Mouse (Mus musculus) liver (tissue): ENCODE results near the gene Gm3854.
"Not testable (repeated sequence)": the region's sequence is repeated elsewhere in the genome, so short reads cannot be mapped to it uniquely, and the experiment has no call there.

Experiments
- DNase-seq: peaks from one replicate; pipeline ENCODE4 v3.0.0-alpha.2; 2020; ENCODE audit warnings: mixed read lengths

Gm3854 gene

GRCm38 (mm10) chr7:6343501-6344071 is at the start of gene Gm3854:
Gene Gm3854, plus strand, starts transcription at chr7:6343759.
- peak; percentile 56 for DNase-seq

GRCm38 (mm10) chr7:6300796-6301195 is 42.8 kb upstream of the Gm3854 start:
- DNase-seq, result not testable (repeated sequence)

- DNase-seq, result no peak
Measured at GRCm38 (mm10) chr7:6330458-6331232, 12.9 kb upstream of the Gm3854 start.

GRCm38 (mm10) chr7:6331233-6331956 is 12.2 kb upstream of the Gm3854 start, which contains the start of gene Zfp583:
Gene Zfp583, minus strand, starts transcription at chr7:6331285.
- DNase-seq, result peak; percentile 85

- DNase-seq, result no peak
Measured at GRCm38 (mm10) chr7:6339865-6340264, 3.7 kb upstream of the Gm3854 start.

GRCm38 (mm10) chr7:6344124-6344523 is 565 bp downstream of the Gm3854 start:
- DNase-seq, result no peak

GRCm38 (mm10) chr7:6358121-6358520 is 14.6 kb downstream of the Gm3854 start:
- DNase-seq, result no peak

GRCm38 (mm10) chr7:6358937-6359590 is 15.5 kb downstream of the Gm3854 start:
- peak; percentile 15 for DNase-seq

GRCm38 (mm10) chr7:6360477-6361060 is 17.0 kb downstream of the Gm3854 start:
- peak; percentile 74 for DNase-seq

GRCm38 (mm10) chr7:6361756-6362155 is 18.2 kb downstream of the Gm3854 start:
- DNase-seq, result no peak

GRCm38 (mm10) chr7:6362268-6363046 is 18.9 kb downstream of the Gm3854 start:
- peak; percentile 97 for DNase-seq

- DNase-seq, result peak; percentile 91
Measured at GRCm38 (mm10) chr7:6363047-6363488, 19.5 kb downstream of the Gm3854 start, which contains the start of gene Zfp78. Gene Zfp78, plus strand, starts transcription at chr7:6363280.

GRCm38 (mm10) chr7:6364761-6365160 is 21.2 kb downstream of the Gm3854 start:
- DNase-seq, result no peak

- DNase-seq, result peak; percentile 14
Measured at GRCm38 (mm10) chr7:6367185-6367584, 23.6 kb downstream of the Gm3854 start.

GRCm38 (mm10) chr7:6368146-6368545 is 24.6 kb downstream of the Gm3854 start:
- DNase-seq, result not testable (repeated sequence)

GRCm38 (mm10) chr7:6369460-6369859 is 25.9 kb downstream of the Gm3854 start:
- peak; percentile 9 for DNase-seq

GRCm38 (mm10) chr7:6372993-6373392 is 29.4 kb downstream of the Gm3854 start:
- DNase-seq, result no peak

GRCm38 (mm10) chr7:6378441-6378840 is 34.9 kb downstream of the Gm3854 start:
- no peak for DNase-seq

- no peak for DNase-seq
Measured at GRCm38 (mm10) chr7:6381431-6381830, 37.9 kb downstream of the Gm3854 start.

- DNase-seq, result peak; percentile 93
Measured at GRCm38 (mm10) chr7:6383044-6383455, 39.5 kb downstream of the Gm3854 start, which contains the start of gene Zfp28. Gene Zfp28, plus strand, starts transcription at chr7:6383295.

- DNase-seq, result no peak
Measured at GRCm38 (mm10) chr7:6384011-6384410, 40.5 kb downstream of the Gm3854 start.

GRCm38 (mm10) chr7:6386995-6387394 is 43.4 kb downstream of the Gm3854 start:
- no peak for DNase-seq
